Mouse (Mus musculus): Measurements from ENCODE around the gene Doc2a.

Doc2a gene

GRCm38 (mm10) chr7:126818818-126819217 is 28.4 kb upstream of the Doc2a start:
- in situ Hi-C loops (cut with MboI; ENCODE audit: low pct_unique_long_range_greater_than_20kb in 1 of 2, low sequenced_read_pairs in 2 of 2, unreplicated experiment in 1 of 2), result loop anchor here in 1 of 2 experiments (10.0 kb wide), 1 partner anchor 276 kb away; the partner anchor contains the start of gene AI467606

GRCm38 (mm10) chr7:126821835-126822511 is 25.2 kb upstream of the Doc2a start:
- in situ Hi-C loops (cut with MboI; ENCODE audit: low pct_unique_long_range_greater_than_20kb in 1 of 2, low sequenced_read_pairs in 2 of 2, unreplicated experiment in 1 of 2), result no loop called here

- in situ Hi-C loops (cut with MboI; ENCODE audit: low pct_unique_long_range_greater_than_20kb in 1 of 2, low sequenced_read_pairs in 2 of 2, unreplicated experiment in 1 of 2), result no loop called here
Observed at GRCm38 (mm10) chr7:126822741-126823140, 24.5 kb upstream of the Doc2a start.

- in situ Hi-C loops (cut with MboI; ENCODE audit: low pct_unique_long_range_greater_than_20kb in 1 of 2, low sequenced_read_pairs in 2 of 2, unreplicated experiment in 1 of 2), result no loop called here
Observed at GRCm38 (mm10) chr7:126823202-126823711, 24.0 kb upstream of the Doc2a start.

- in situ Hi-C loops (cut with MboI; ENCODE audit: low pct_unique_long_range_greater_than_20kb in 1 of 2, low sequenced_read_pairs in 2 of 2, unreplicated experiment in 1 of 2), result no loop called here
Observed at GRCm38 (mm10) chr7:126823940-126824339, 23.3 kb upstream of the Doc2a start.

- in situ Hi-C loops (cut with MboI; ENCODE audit: low pct_unique_long_range_greater_than_20kb in 1 of 2, low sequenced_read_pairs in 2 of 2, unreplicated experiment in 1 of 2), result loop anchor here in 1 of 2 experiments (25.0 kb wide), 1 partner anchor 137 kb away; the partner anchor contains the start of gene Sez6l2
Observed at GRCm38 (mm10) chr7:126825403-126825802, 21.8 kb upstream of the Doc2a start.

- in situ Hi-C loops (cut with MboI; ENCODE audit: low pct_unique_long_range_greater_than_20kb in 1 of 2, low sequenced_read_pairs in 2 of 2, unreplicated experiment in 1 of 2), result loop anchor here in 1 of 2 experiments (25.0 kb wide), 1 partner anchor 136 kb away; the partner anchor contains the start of gene Sez6l2
Observed at GRCm38 (mm10) chr7:126825952-126826351, 21.3 kb upstream of the Doc2a start.

GRCm38 (mm10) chr7:126831539-126831938 is 15.7 kb upstream of the Doc2a start, which contains the start of gene 4930451I11Rik:
4930451I11Rik (minus strand) TSS chr7:126831639.
- in situ Hi-C loops (cut with MboI; ENCODE audit: low pct_unique_long_range_greater_than_20kb in 1 of 2, low sequenced_read_pairs in 2 of 2, unreplicated experiment in 1 of 2), result loop anchor here (10.0 to 25.0 kb wide), 2 partner anchors 131 to 273 kb away; partner anchors contain the start of gene Sez6l2 (in 1 of the 2)

- in situ Hi-C loops (cut with MboI; ENCODE audit: low pct_unique_long_range_greater_than_20kb in 1 of 2, low sequenced_read_pairs in 2 of 2, unreplicated experiment in 1 of 2), result loop anchor here (10.0 to 25.0 kb wide), 2 partner anchors 130 to 273 kb away; partner anchors contain the start of gene Sez6l2 (in 1 of the 2)
Observed at GRCm38 (mm10) chr7:126832036-126832598, 15.1 kb upstream of the Doc2a start.

- in situ Hi-C loops (cut with MboI; ENCODE audit: low pct_unique_long_range_greater_than_20kb in 1 of 2, low sequenced_read_pairs in 2 of 2, unreplicated experiment in 1 of 2), result loop anchor here (10.0 to 25.0 kb wide), 2 partner anchors 129 to 272 kb away; partner anchors contain the start of gene Sez6l2 (in 1 of the 2)
Observed at GRCm38 (mm10) chr7:126833294-126833693, 13.9 kb upstream of the Doc2a start.

- in situ Hi-C loops (cut with MboI; ENCODE audit: low pct_unique_long_range_greater_than_20kb in 1 of 2, low sequenced_read_pairs in 2 of 2, unreplicated experiment in 1 of 2), result loop anchor here in 1 of 2 experiments (25.0 kb wide), 1 partner anchor 119 kb away; the partner anchor contains the start of gene Sez6l2
Observed at GRCm38 (mm10) chr7:126843276-126843675, 3.9 kb upstream of the Doc2a start.

GRCm38 (mm10) chr7:126845516-126845915 is 1.7 kb upstream of the Doc2a start:
- in situ Hi-C loops (cut with MboI; ENCODE audit: low pct_unique_long_range_greater_than_20kb in 1 of 2, low sequenced_read_pairs in 2 of 2, unreplicated experiment in 1 of 2), result loop anchor here in 1 of 2 experiments (25.0 kb wide), 1 partner anchor 117 kb away; the partner anchor contains the start of gene Sez6l2

- in situ Hi-C loops (cut with MboI; ENCODE audit: low pct_unique_long_range_greater_than_20kb in 1 of 2, low sequenced_read_pairs in 2 of 2, unreplicated experiment in 1 of 2), result loop anchor here in 1 of 2 experiments (25.0 kb wide), 1 partner anchor 115 kb away; the partner anchor contains the start of gene Sez6l2
Observed at GRCm38 (mm10) chr7:126847421-126848398, 494 bp downstream of the Doc2a start.

- in situ Hi-C loops (cut with MboI; ENCODE audit: low pct_unique_long_range_greater_than_20kb in 1 of 2, low sequenced_read_pairs in 2 of 2, unreplicated experiment in 1 of 2), result loop anchor here in 1 of 2 experiments (25.0 kb wide), 1 partner anchor 114 kb away; the partner anchor contains the start of gene Sez6l2
Observed at GRCm38 (mm10) chr7:126848794-126849193, 1.6 kb downstream of the Doc2a start.

- in situ Hi-C loops (cut with MboI; ENCODE audit: low pct_unique_long_range_greater_than_20kb in 1 of 2, low sequenced_read_pairs in 2 of 2, unreplicated experiment in 1 of 2), result no loop called here
Observed at GRCm38 (mm10) chr7:126850161-126850560, 2.9 kb downstream of the Doc2a start.

- in situ Hi-C loops (cut with MboI; ENCODE audit: low pct_unique_long_range_greater_than_20kb in 1 of 2, low sequenced_read_pairs in 2 of 2, unreplicated experiment in 1 of 2), result no loop called here
Observed at GRCm38 (mm10) chr7:126851192-126851591, 4.0 kb downstream of the Doc2a start.

- in situ Hi-C loops (cut with MboI; ENCODE audit: low pct_unique_long_range_greater_than_20kb in 1 of 2, low sequenced_read_pairs in 2 of 2, unreplicated experiment in 1 of 2), result no loop called here
Observed at GRCm38 (mm10) chr7:126853454-126853853, 6.2 kb downstream of the Doc2a start.

- in situ Hi-C loops (cut with MboI; ENCODE audit: low pct_unique_long_range_greater_than_20kb in 1 of 2, low sequenced_read_pairs in 2 of 2, unreplicated experiment in 1 of 2), result no loop called here
Observed at GRCm38 (mm10) chr7:126855641-126856040, 8.4 kb downstream of the Doc2a start.
